Mouse (Mus musculus): ENCODE data around the gene Tfr2. TPM values are rescaled to one million over a fixed set of nuclear protein-coding genes. Genes with fewer than 3 reads are reported as not detected.
"Not testable (repeated sequence)": the region's sequence is repeated elsewhere in the genome, so short reads cannot be mapped to it uniquely, and the experiment has no call there.

Gene Tfr2
- total RNA-seq, 2 experiments from 2014 or later: 12.8 to 13.2 TPM

DNA sequence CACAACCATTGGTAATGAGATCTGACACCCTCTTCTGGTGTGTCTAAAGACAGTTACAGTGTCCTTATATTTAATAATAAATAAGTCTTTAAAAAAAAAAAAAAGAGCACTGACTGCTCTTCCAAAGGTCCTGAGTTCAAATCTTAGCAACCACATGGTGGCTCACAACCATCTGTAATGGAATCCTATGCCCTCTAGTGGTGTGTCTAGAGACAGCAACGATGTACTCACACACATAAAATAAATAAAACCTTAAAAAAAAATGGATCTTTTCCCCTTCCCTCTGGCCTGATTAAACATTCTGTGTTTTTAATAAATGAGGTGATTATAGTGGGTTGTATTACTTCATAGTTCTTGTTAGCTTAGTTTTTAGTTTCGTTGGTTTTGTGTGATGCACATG lies 45.3 kb downstream of the Tfr2 start:
- DNase-seq (ENCODE audit: low spot score in 2 of 2): not testable (repeated sequence)

DNA sequence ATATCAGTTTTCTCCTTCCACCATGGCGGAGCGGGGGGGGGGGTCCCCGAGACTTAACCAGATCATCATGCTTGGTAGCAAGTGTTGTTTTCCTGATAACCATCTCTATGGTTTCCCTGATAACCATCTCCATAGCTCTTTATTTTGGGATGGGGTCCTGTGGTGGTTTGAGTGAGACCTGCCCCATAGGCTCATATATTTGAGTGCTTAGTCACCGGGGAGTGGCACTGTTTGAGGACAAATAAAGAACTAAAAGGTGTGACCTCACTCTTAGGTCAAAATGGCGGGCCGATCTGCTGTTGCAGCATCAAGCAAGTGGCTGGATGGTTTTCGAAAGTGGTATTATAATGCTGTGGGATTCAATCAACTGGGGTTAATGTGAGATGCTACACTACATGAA lies 45.7 kb downstream of the Tfr2 start:
- no peak for DNase-seq (ENCODE audit: low spot score in 2 of 2)

DNA sequence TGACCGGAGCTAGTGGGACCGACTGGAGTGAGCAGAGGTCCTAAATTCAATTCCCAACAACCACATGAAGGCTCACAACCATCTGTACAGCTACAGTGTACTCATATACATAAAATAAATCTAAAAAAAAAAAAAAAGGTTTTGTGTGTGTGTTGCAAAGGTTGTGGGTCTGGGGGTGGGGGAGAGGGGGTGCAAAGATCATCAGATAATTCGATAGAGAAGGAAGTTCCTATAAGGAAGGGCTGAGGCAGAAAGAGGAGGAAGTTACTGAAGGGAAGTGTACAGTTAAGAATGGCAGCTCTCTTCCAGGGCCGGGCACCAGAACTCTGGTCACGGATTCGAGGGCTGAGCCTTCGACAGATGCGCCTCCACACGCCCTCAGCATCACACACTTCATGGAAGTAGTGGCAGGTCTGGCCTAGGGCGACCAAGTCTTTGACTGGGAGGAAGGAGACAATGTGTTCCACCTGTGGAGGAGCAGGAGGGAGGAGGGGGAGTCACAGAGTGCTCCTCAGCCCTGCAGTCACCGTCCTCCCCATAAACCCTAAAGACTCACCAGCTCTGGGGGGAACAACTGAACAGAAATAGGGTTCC lies 54.4 kb downstream of the Tfr2 start:
- no peak for DNase-seq (ENCODE audit: low spot score in 2 of 2)

DNA sequence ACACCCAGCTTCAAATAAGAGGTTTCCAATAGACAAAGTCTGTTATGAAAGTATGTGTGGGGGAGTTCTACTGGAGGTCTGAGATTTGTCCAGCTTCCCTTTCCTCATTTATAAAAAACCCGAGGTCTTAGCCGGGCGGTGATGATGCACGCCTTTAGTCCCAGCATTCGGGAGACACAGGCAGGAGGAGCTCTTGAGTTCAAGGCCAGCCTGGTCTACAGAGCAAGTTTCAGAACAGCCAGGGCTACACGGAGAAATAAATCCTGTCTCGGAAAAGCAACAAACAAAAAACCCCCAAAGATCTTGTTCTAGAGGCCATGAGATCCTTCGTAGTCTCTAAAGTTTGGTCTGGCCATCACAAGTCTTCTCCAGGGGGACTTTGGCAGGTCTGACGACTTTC lies 58.4 kb downstream of the Tfr2 start:
- no peak for DNase-seq (ENCODE audit: low spot score in 2 of 2)

DNA sequence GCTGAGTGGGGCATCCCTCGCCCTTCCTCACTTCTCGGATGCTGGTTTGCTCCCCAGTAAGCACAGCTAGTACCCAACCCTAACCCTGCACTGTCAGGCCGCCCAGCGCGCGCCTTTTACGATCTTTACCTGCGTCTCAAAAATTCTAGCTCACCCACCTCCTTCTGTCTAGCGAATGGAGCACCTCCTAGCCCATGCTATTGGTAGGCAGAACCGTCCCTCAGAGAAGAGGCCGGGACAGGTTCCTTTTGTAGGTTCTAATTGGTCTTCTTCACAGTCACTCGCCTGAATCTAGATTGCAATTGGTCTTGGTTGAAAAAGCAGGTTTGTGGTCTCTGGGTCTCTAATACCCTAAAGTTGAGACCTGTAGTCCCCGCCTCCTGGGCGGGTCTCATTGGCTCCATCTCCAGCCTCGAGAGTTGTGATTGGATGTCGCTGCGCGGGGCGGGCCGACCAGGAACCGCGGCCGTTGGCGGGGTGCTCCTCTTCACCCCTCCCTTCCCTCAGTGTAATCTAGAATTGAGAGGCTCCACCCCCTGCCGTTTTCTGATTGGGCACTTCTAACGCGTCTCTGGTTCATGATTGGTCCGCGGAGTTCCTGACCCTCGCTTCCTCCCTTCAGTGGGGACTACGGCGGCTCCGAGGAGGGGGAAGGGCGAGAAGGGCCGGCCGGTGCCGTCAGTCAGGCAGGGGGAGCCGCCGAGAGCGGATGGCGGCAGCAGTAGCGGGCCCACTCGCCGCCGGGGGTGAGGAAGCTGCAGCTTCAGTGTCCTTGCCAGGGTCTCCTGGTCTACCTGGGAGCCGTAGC lies 59.1 kb downstream of the Tfr2 start, which contains the start of the genes Fbxo24, Lrch4 and Gm20605:
TSS of gene Fbxo24 (minus strand) at position 505 of the 808 bp plus-strand sequence.
TSS of gene Lrch4 (plus strand) at position 624 of the 808 bp plus-strand sequence.
TSS of gene Gm20605 (plus strand) at position 678 of the 808 bp plus-strand sequence.
- DNase-seq (ENCODE audit: low spot score in 2 of 2): peak; percentile 99

DNA sequence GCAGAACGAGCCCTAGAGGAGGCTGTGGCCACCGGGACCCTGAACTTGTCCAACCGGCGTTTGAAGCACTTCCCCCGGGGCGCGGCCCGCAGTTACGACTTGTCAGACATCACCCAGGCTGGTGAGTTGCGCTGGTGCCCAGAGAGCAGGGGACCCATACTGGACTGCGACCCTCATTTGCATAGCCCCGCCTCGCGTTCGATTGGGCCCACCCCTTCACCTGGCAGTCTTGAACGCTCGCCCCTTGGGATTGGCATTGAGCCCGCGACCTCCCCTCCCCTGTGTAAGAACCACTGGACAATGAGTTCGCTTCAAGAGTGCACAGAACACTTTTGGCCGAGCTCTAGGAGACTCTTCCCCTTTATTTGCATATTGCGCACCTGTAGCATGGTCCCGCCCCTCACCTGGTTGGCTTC lies 59.7 kb downstream of the Tfr2 start:
- DNase-seq (ENCODE audit: low spot score in 2 of 2): no peak

DNA sequence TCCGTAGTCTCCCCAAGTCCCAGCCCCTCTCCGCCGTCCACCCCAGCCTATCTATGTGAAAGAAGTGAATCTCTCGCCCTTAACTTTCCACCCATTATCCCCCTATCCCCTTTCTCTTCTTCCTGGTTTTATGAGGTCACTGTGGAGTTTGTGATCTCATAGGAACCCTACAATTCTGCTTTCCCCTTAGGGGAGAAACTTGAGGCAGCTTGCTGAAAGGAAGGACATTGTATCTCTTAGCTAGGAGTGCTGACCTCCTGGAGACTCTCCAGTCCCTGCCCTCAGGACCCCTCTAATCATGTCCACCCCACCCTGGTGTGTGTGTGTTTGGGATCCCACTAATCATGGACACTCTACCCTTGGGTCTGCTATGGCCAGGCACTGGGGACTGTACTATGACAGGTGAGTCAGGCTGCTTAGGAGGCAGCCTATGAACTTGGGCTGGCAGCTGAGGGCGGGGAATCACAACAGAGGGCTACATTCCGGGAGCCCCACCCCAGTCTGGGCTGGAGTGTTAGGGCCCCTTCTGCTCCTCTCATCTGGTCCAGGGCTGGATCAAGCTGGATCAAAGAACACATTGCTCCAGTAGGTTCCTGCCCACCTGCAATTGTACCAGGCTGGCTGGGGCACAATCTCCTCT lies 60.4 kb downstream of the Tfr2 start:
- DNase-seq (ENCODE audit: low spot score in 2 of 2): no peak

DNA sequence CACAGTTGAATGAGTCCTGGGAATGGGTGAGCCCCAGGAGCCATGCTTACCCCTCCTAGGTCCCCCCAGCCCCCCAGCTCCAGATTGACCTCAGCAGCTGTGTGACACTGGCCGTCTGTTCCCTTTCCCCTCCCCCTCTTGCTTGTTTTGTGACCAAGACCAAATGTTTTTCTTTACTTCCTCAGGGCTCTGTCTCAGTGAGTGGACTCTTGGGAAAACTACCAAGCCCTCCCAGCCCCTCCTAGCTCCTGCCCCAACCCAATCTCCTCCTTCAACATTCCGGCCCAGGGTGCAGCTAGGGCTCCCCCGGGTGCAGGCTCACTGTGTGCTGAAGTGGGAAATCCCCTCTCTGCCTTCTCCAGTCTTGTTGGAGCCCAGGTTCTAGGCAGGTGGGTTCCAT lies 61.0 kb downstream of the Tfr2 start:
- DNase-seq (ENCODE audit: low spot score in 2 of 2): no peak

DNA sequence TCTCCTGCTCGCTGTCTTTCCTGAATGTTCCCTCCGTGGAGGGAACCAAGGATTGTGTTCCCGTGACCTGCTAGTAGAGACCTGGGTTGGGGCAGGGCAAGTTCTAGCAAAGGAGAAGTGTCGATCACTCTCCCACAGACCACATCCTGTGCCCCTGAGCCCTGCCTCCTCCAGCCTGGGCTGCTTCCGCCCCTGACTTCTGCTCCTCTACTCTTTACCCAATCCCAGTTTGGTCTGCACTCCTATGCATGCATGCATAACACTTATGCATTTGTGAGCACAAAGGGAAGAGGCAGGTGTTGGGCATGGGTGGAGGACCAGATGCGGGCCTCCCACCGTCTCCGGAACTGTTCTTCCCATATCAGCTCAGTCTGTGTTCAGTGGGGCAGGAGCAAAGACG lies 61.5 kb downstream of the Tfr2 start:
- DNase-seq (ENCODE audit: low spot score in 2 of 2): peak in 1 of 2 experiments; percentile 39

DNA sequence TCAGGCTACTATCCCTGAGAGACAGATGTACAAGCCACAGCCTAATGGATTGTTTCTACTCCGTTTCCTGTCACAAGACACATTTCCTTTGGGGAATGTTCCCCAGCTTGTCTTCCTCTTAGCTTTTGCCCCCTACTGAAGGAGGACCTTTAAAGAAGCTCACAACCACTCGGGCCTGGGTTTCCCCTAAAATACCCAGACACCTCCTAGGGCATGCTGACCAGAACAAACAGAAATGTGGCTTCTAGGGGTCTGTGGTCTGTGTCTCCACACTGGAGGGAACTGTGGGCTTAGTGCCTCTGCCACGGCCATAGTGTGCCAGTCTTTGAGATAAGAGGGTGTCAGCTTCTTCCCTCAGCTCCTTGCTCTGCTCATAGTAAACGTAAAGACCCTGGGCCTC lies 62.0 kb downstream of the Tfr2 start:
- no peak for DNase-seq (ENCODE audit: low spot score in 2 of 2)

DNA sequence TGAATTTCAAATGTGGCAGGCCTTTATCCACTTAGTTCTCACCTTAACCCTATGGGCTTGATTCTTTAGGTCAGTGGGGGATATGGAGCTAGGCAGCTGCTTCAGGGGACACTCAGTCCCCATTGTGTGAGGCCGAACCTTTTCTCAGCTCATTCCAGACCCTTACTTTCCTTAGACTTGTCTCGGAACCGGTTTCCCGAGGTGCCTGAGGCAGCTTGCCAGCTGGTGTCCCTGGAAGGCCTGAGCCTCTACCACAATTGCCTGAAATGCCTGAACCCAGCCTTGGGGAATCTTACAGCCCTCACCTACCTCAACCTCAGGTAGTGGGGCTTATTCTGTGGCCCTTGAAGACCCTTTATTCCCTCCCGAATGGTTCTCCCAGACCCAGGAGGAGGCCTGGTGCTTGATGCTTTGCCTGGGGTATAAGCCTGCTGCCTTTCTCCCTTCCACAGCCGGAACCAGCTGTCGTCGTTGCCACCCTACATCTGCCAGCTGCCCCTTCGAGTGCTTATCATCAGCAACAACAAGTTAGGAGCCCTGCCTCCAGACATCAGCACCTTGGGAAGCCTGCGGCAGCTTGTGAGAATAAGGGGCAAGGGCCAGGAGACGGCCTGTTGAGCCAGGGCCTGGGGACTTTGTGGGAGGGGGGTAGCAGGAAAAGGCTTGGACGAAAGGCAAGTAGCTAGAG lies 63.9 kb downstream of the Tfr2 start:
- no peak for DNase-seq (ENCODE audit: low spot score in 2 of 2)

Small RNA genes lying within 50 kb of the gene (microRNA-seq; reads per million reads assigned to microRNA genes)
- 2.7 to 3.6 reads per million in 2 experiments for gene Mir6418

Other genes with a start within 250 kb of the Tfr2 start
- gene Slc12a9, start 236.2 kb upstream of the Tfr2 start, total RNA-seq (2021): 10 to 100 TPM; 20.3 to 23.9 TPM
- 1 to 10 TPM; 5.5 to 5.8 TPM for gene Ephb4, start 219.7 kb upstream of the Tfr2 start, total RNA-seq (2021)
- gene Zan, start 92.8 kb upstream of the Tfr2 start, total RNA-seq (2021): under 1 TPM; 0.12 to 0.30 TPM
- 10 to 100 TPM; 31.3 to 33.3 TPM for gene Pop7, start 67.3 kb upstream of the Tfr2 start, total RNA-seq (2021)
- 10 to 100 TPM; 62.3 to 65.6 TPM for gene Gigyf1, start 51.3 kb upstream of the Tfr2 start, total RNA-seq (2021)
- not detected for gene Epo, start 36.6 kb upstream of the Tfr2 start, total RNA-seq (2021)
- 100 to 1,000 TPM; 607 to 661 TPM for gene Gnb2, start 36.3 kb upstream of the Tfr2 start, total RNA-seq (2021)
- gene Actl6b, start 16.3 kb upstream of the Tfr2 start, total RNA-seq (2021): 100 to 1,000 TPM; 112 to 115 TPM
- 10 to 100 TPM; 23.0 to 24.6 TPM for gene Mospd3, start 31.2 kb downstream of the Tfr2 start, total RNA-seq (2021)
- 10 to 100 TPM; 12.6 to 15.2 TPM for gene Pcolce, start 43.9 kb downstream of the Tfr2 start, total RNA-seq (2021)
- gene Fbxo24, start 59.2 kb downstream of the Tfr2 start, total RNA-seq (2021): under 1 TPM; 0.21 to 0.45 TPM
- gene Lrch4, start 59.3 kb downstream of the Tfr2 start, total RNA-seq (2021): 10 to 100 TPM; 13.8 to 14.3 TPM
- gene Gm20605, start 59.3 kb downstream of the Tfr2 start, total RNA-seq (2021): 10 to 100 TPM in 1 of 2 experiments, 1 to 10 TPM in 1; 9.7 to 10.1 TPM
- gene Sap25, start 71.5 kb downstream of the Tfr2 start, total RNA-seq (2021): 10 to 100 TPM in 1 of 2 experiments, 1 to 10 TPM in 1; 6.9 to 10.6 TPM
- under 1 TPM; 0.44 to 0.87 TPM for gene Irs3, start 75.9 kb downstream of the Tfr2 start, total RNA-seq (2021)
- gene Agfg2, start 114.9 kb downstream of the Tfr2 start, total RNA-seq (2021): 10 to 100 TPM; 46.9 to 48.9 TPM
- 10 to 100 TPM; 80.1 to 82.0 TPM for gene Nyap1, start 171.8 kb downstream of the Tfr2 start, total RNA-seq (2021)
- 100 to 1,000 TPM; 139 to 145 TPM for gene Tsc22d4, start 175.9 kb downstream of the Tfr2 start, total RNA-seq (2021)
- 10 to 100 TPM; 23.7 to 25.7 TPM for gene Ppp1r35, start 209.0 kb downstream of the Tfr2 start, total RNA-seq (2021)
- gene Mepce, start 217.8 kb downstream of the Tfr2 start, total RNA-seq (2021): 10 to 100 TPM; 39.1 to 50.2 TPM
- 1 to 10 TPM; 5.9 to 7.6 TPM for gene Zcwpw1, start 218.0 kb downstream of the Tfr2 start, total RNA-seq (2021)